Mouse (Mus musculus): ENCODE results near the gene Pqlc3. TPM values are rescaled to one million over a fixed set of nuclear protein-coding genes. Genes with fewer than 3 reads are reported as not detected.

Gene Pqlc3
- 0.88 and 1.2 TPM in 2 replicates for polyA plus RNA-seq (2012; rRNA removed)

DNA sequence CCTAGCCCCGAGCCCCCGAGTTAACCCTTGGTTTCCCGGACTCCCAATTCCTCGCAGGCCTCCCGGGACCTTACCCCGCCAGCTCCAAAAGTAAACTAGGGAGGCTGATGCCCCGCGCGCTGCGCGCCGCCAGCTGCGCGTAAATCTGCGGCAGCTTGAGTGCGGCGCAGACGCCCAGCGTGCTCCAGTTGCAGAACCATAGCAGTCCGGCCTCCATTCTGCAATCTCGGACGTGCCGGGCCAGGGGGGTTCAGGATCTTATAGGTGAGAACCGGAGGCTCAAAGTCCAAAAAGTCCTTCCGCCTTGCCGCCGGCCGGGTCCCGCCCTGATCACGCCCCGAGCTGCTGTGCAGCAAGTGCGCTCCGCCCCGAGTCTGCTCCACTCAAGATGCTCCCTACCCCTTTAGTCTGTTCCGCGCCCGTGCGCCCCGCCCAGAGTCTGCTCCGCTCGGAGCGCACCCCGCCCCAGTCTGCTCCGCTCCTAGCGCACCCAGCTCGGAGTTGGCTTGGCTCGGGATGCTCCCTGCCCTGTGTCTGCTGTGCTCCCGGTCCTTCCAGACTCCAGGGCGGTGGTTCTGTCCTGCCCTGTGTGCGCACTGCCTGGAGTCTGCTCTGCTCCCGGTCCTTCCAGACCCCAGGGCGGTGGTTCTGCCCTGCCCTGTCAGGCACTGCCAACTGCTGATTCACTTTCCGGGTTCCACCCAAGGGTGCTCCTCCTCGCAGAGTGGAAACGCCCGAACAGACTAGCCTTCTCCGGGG, at the start of gene Pqlc3:
Gene Pqlc3 (minus strand): TSS at position 670 of the 759 bp plus-strand sequence.

GRCm38 (mm10) chr12:17011100-17011870, 11.1 kb upstream of the Pqlc3 start, which contains the start of gene 2410004P03Rik:
Gene 2410004P03Rik, minus strand, starts transcription at chr12:17011727.

Other genes with a start within 250 kb of the Pqlc3 start
- gene Greb1, start 199.5 kb downstream of the Pqlc3 start, polyA plus RNA-seq (2012; rRNA removed), result 0.84 and 0.94 TPM in 2 replicates
- gene E2f6, start 189.4 kb downstream of the Pqlc3 start, polyA plus RNA-seq (2012; rRNA removed), result 29.1 and 34.3 TPM in 2 replicates
- gene Rock2, start 105.5 kb downstream of the Pqlc3 start, polyA plus RNA-seq (2012; rRNA removed), result 18.9 and 20.3 TPM in 2 replicates
- gene 2410004P03Rik, start 11.3 kb upstream of the Pqlc3 start, polyA plus RNA-seq (2012; rRNA removed), result 2.8 and 2.9 TPM in 2 replicates
- 10.2 and 12.7 TPM in 2 replicates for gene Kcnf1, start 176.5 kb upstream of the Pqlc3 start, polyA plus RNA-seq (2012; rRNA removed)

Data from central nervous system, embryonic 18 days (tissue).